Mouse (Mus musculus) skeletal muscle tissue, adult 2 months (tissue): ENCODE data around the gene Sf1.
A peak's percentile ranks its signal among the peaks of the same experiment; 100 is the strongest.

ENCODE experiments used
- DNase-seq: peaks from one replicate; pipeline ENCODE4 v3.0.0-alpha.2; 2012; ENCODE audit warnings: low read depth, low spot score

The Sf1 gene

GRCm38 (mm10) chr19:6375423-6376254 is 12.1 kb downstream of the Sf1 start:
- no peak for DNase-seq

- no peak for DNase-seq
Measured at GRCm38 (mm10) chr19:6376255-6376564, 12.7 kb downstream of the Sf1 start.

- no peak for DNase-seq
Measured at GRCm38 (mm10) chr19:6376643-6377042, 13.2 kb downstream of the Sf1 start.

GRCm38 (mm10) chr19:6377327-6378040 is 14.0 kb downstream of the Sf1 start:
- DNase-seq, result peak; percentile 82

GRCm38 (mm10) chr19:6380411-6381166 is 17.1 kb downstream of the Sf1 start:
- DNase-seq, result no peak

- no peak for DNase-seq
Measured at GRCm38 (mm10) chr19:6381238-6381637, 17.7 kb downstream of the Sf1 start.

- peak; percentile 83 for DNase-seq
Measured at GRCm38 (mm10) chr19:6382323-6382924, 18.9 kb downstream of the Sf1 start.

- peak; percentile 90 for DNase-seq
Measured at GRCm38 (mm10) chr19:6383470-6383869, 20.0 kb downstream of the Sf1 start.

GRCm38 (mm10) chr19:6384128-6384527 is 20.6 kb downstream of the Sf1 start, which contains the start of gene Pygm:
TSS of gene Pygm (plus strand) at chr19:6384399.
- DNase-seq, result peak; percentile 98

- peak; percentile 95 for DNase-seq
Measured at GRCm38 (mm10) chr19:6384954-6385353, 21.5 kb downstream of the Sf1 start.

GRCm38 (mm10) chr19:6385419-6385818 is 21.9 kb downstream of the Sf1 start:
- no peak for DNase-seq

GRCm38 (mm10) chr19:6385821-6386220 is 22.3 kb downstream of the Sf1 start:
- DNase-seq, result no peak

- DNase-seq, result no peak
Measured at GRCm38 (mm10) chr19:6386234-6386633, 22.7 kb downstream of the Sf1 start.

GRCm38 (mm10) chr19:6388006-6388405 is 24.5 kb downstream of the Sf1 start:
- DNase-seq, result peak; percentile 73

- no peak for DNase-seq
Measured at GRCm38 (mm10) chr19:6389803-6390202, 26.3 kb downstream of the Sf1 start.

GRCm38 (mm10) chr19:6390251-6390650 is 26.8 kb downstream of the Sf1 start:
- DNase-seq, result no peak

- no peak for DNase-seq
Measured at GRCm38 (mm10) chr19:6392743-6393393, 29.4 kb downstream of the Sf1 start.

- DNase-seq, result no peak
Measured at GRCm38 (mm10) chr19:6393637-6394036, 30.1 kb downstream of the Sf1 start.

- DNase-seq, result no peak
Measured at GRCm38 (mm10) chr19:6396237-6396636, 32.7 kb downstream of the Sf1 start.

- no peak for DNase-seq
Measured at GRCm38 (mm10) chr19:6397582-6398249, 34.2 kb downstream of the Sf1 start.
